In genomic region chr11:120339978-120340513, GRCm38 (mm10) we compare ENCODE assay signal across 12 mouse cellular contexts. TPM values are rescaled to one million over a fixed set of nuclear protein-coding genes. Genes with fewer than 3 reads are reported as not detected.
DNase-seq lines count a peak whose midpoint lies in the region; ATAC-seq and TF ChIP-seq lines count a peak whose summit lies in the region.
"Had no signal": no experiment of that assay in that cellular context is flagged by ENCODE, and none has a peak within 500 bp of the region (broad histone marks: within the 10 kb centered on the region; RNA-seq: fewer than 3 reads in every experiment).

No protein-coding gene starts in this region.

- no peaks in the 10 kb centered on the region; the same call in 1 of the 2 replicates for H3K9me3 ChIP-seq in midbrain, embryonic 10.5 days (replicated peaks)
- no peaks in the 10 kb centered on the region for H3K9me3 ChIP-seq in midbrain, embryonic 14.5 days (ENCODE audit: control insufficient read depth, low read length)
- no peaks in the 10 kb centered on the region for H3K9me3 ChIP-seq in intestine, postnatal 0 days (ENCODE audit: control insufficient read depth)
- H3K9me3 ChIP-seq in stomach, postnatal 0 days (ENCODE audit: control insufficient read depth, low read length), result no peaks in the 10 kb centered on the region
- H3K9me3 ChIP-seq: forebrain, embryonic 15.5 days had no signal

- no peak for TF ChIP-seq EP300 in stomach, postnatal 0 days (optimal IDR thresholded peaks at IDR 0.05)

- intact Hi-C loops in left cerebral cortex, postnatal 10 days (cut with DNase I), result no loop called here

- no peak overlapping the region for H3K4me2 ChIP-seq in midbrain, embryonic 14.5 days (ENCODE audit: low read length)
- H3K4me2 ChIP-seq in intestine, postnatal 0 days (replicated peaks; ENCODE audit: low read depth), result peak overlapping the region; percentile 52
- H3K4me2 ChIP-seq in stomach, postnatal 0 days (replicated peaks; ENCODE audit: low read depth), result no peak overlapping the region
- H3K4me2 ChIP-seq: forebrain, embryonic 15.5 days; neural tube, embryonic 13.5 days had no signal

- peaks cover under 1% of the 10 kb centered on the region; the same call in 1 of the 2 replicates for H3K4me1 ChIP-seq in midbrain, embryonic 10.5 days
- H3K4me1 ChIP-seq in midbrain, embryonic 14.5 days (ENCODE audit: control insufficient read depth, insufficient read depth, low read length), result peaks cover 2% of the 10 kb centered on the region; the same call in 1 of the 2 replicates
- no peaks in the 10 kb centered on the region for H3K4me1 ChIP-seq in intestine, postnatal 0 days (replicated peaks; ENCODE audit: control insufficient read depth, insufficient read depth, low read length)
- H3K4me1 ChIP-seq in stomach, postnatal 0 days (replicated peaks; ENCODE audit: control insufficient read depth, insufficient read depth), result no peaks in the 10 kb centered on the region; the same call in 1 of the 2 replicates

- no peak overlapping the region for H3K9ac ChIP-seq in midbrain, embryonic 14.5 days (replicated peaks; ENCODE audit: low read length)
- H3K9ac ChIP-seq in intestine, postnatal 0 days (ENCODE audit: low read depth, low read length), result no peak overlapping the region
- H3K9ac ChIP-seq in stomach, postnatal 0 days (ENCODE audit: low read length), result no peak overlapping the region
- H3K9ac ChIP-seq: forebrain, embryonic 15.5 days; neural tube, embryonic 13.5 days had no signal

- no peaks in the 10 kb centered on the region for H3K27me3 ChIP-seq in midbrain, embryonic 10.5 days (ENCODE audit: low read depth, poor library complexity, severe bottlenecking)
- no peaks in the 10 kb centered on the region for H3K27me3 ChIP-seq in midbrain, embryonic 14.5 days (ENCODE audit: control insufficient read depth, insufficient read depth, low read length)
- H3K27me3 ChIP-seq in intestine, postnatal 0 days (replicated peaks; ENCODE audit: control insufficient read depth, insufficient read depth, low read length), result no peaks in the 10 kb centered on the region
- H3K27me3 ChIP-seq in stomach, postnatal 0 days (ENCODE audit: control insufficient read depth, insufficient read depth, low read length), result no peaks in the 10 kb centered on the region
- H3K27me3 ChIP-seq: forebrain, embryonic 15.5 days; neural tube, embryonic 13.5 days had no signal

- H3K36me3 ChIP-seq in midbrain, embryonic 10.5 days, result peaks cover 5% of the 10 kb centered on the region
- peaks cover 14% of the 10 kb centered on the region for H3K36me3 ChIP-seq in midbrain, embryonic 14.5 days (ENCODE audit: control insufficient read depth, insufficient read depth, low read length)
- H3K36me3 ChIP-seq in intestine, postnatal 0 days (ENCODE audit: control insufficient read depth, insufficient read depth), result peaks cover 4% of the 10 kb centered on the region
- H3K36me3 ChIP-seq in stomach, postnatal 0 days (ENCODE audit: control insufficient read depth, insufficient read depth, low read length), result peaks cover 1% of the 10 kb centered on the region

- no peak for TF ChIP-seq CTCF in intestine, postnatal 0 days (IDR thresholded peaks at IDR 0.05; ENCODE audit: low read depth)
- TF ChIP-seq CTCF in stomach, postnatal 0 days (IDR thresholded peaks at IDR 0.05; ENCODE audit: low read depth), result no peak

- WGBS in midbrain, embryonic 10.5 days, result 93% methylated on average over 10 of the region's 10 CpGs
- 92% methylated on average over 10 of the region's 10 CpGs for WGBS in midbrain, embryonic 14.5 days
- WGBS in intestine, postnatal 0 days, result 40% methylated on average over 10 of the region's 10 CpGs
- WGBS in stomach, postnatal 0 days, result 60% methylated on average over 10 of the region's 10 CpGs

- H3K27ac ChIP-seq in midbrain, embryonic 10.5 days (replicated peaks), result no peak overlapping the region
- no peak overlapping the region for H3K27ac ChIP-seq in midbrain, embryonic 14.5 days (replicated peaks; ENCODE audit: low read depth, low read length)
- H3K27ac ChIP-seq in intestine, postnatal 0 days (ENCODE audit: low read depth, low read length), result peak overlapping the region; percentile 85
- peak overlapping the region; percentile 77 for H3K27ac ChIP-seq in stomach, postnatal 0 days (replicated peaks)
- H3K27ac ChIP-seq: forebrain, embryonic 15.5 days; neural tube, embryonic 13.5 days had no signal

- no peak overlapping the region for H3K4me3 ChIP-seq in midbrain, embryonic 10.5 days
- no peak overlapping the region for H3K4me3 ChIP-seq in midbrain, embryonic 14.5 days (replicated peaks; ENCODE audit: low read depth, low read length)
- H3K4me3 ChIP-seq in intestine, postnatal 0 days (ENCODE audit: low read depth, low read length), result peak overlapping the region; percentile 17; the same call in 1 of the 2 replicates
- H3K4me3 ChIP-seq in stomach, postnatal 0 days (ENCODE audit: low read depth, low read length), result no peak overlapping the region
- H3K4me3 ChIP-seq: forebrain, embryonic 15.5 days; neural tube, embryonic 13.5 days had no signal

- DNase-seq in midbrain, embryonic 10.5 days (ENCODE audit: low spot score), result peak; percentile 11
- DNase-seq in midbrain, embryonic 14.5 days, result no peak
- DNase-seq in liver, result peak; percentile 9
- DNase-seq in stomach, postnatal 0 days (ENCODE audit: low spot score), result peak; percentile 82
- no peak for DNase-seq in left cerebral cortex, postnatal 10 days (ENCODE audit: extremely low spot score in 1 of 2, low spot score in 2 of 2)
- no peak for DNase-seq in cerebellum, postnatal 36 days
- no peak for DNase-seq in lung, adult 18-20 months
- DNase-seq: lung, postnatal 14 days had no signal

- no peak for ATAC-seq in midbrain, embryonic 14.5 days (ENCODE audit: low FRiP score, low TSS enrichment)
- peak; percentile 86 for ATAC-seq in intestine, postnatal 0 days
- ATAC-seq in stomach, postnatal 0 days (ENCODE audit: low FRiP score, low TSS enrichment), result peak; percentile 83
- ATAC-seq: forebrain, embryonic 15.5 days had no signal

RNA-seq across cellular contexts. Expression of gene Actg1, which starts 8.3 kb away (rescaled TPM):
- 2,836 and 2,964 TPM in 2 replicates for polyA plus RNA-seq in midbrain, embryonic 10.5 days (2016; fragmentation: Nextera tagmentation; extraction: Ambion mirVana)
- polyA plus RNA-seq in midbrain, embryonic 14.5 days (2014; fragmentation: Nextera tagmentation; extraction: Ambion mirVana), result 4,502 and 4,930 TPM in 2 replicates
- polyA plus RNA-seq in intestine, postnatal 0 days (2015; fragmentation: Nextera tagmentation; extraction: Ambion mirVana), result 1,513 and 1,605 TPM in 2 replicates
- 2,268 and 2,377 TPM in 2 replicates for polyA plus RNA-seq in stomach, postnatal 0 days (2015; fragmentation: Nextera tagmentation; extraction: Ambion mirVana)
- 1,000 to 10,000 TPM; 2,375 to 2,523 TPM for total RNA-seq in left cerebral cortex, postnatal 10 days (2021)

RNA-seq across cellular contexts. Expression of gene Fscn2, which starts 21.3 kb away (rescaled TPM):
- 0.61 and 0.62 TPM in 2 replicates for polyA plus RNA-seq in midbrain, embryonic 10.5 days (2016; fragmentation: Nextera tagmentation; extraction: Ambion mirVana)
- polyA plus RNA-seq in midbrain, embryonic 14.5 days (2014; fragmentation: Nextera tagmentation; extraction: Ambion mirVana), result 1.7 and 2.5 TPM in 2 replicates
- polyA plus RNA-seq in intestine, postnatal 0 days (2015; fragmentation: Nextera tagmentation; extraction: Ambion mirVana), result 0.14 and 0.16 TPM in 2 replicates
- polyA plus RNA-seq in stomach, postnatal 0 days (2015; fragmentation: Nextera tagmentation; extraction: Ambion mirVana), result 0.41 and 0.47 TPM in 2 replicates
- not detected for total RNA-seq in left cerebral cortex, postnatal 10 days (2021)
- total RNA-seq: heart, postnatal 25 days had no signal

RNA-seq across cellular contexts. Expression of gene Faap100, which starts 38.5 kb away (rescaled TPM):
- polyA plus RNA-seq in midbrain, embryonic 10.5 days (2016; fragmentation: Nextera tagmentation; extraction: Ambion mirVana), result 34.5 and 41.8 TPM in 2 replicates
- polyA plus RNA-seq in midbrain, embryonic 14.5 days (2014; fragmentation: Nextera tagmentation; extraction: Ambion mirVana), result 95.9 and 114 TPM in 2 replicates
- polyA plus RNA-seq in intestine, postnatal 0 days (2015; fragmentation: Nextera tagmentation; extraction: Ambion mirVana), result 9.7 and 11.7 TPM in 2 replicates
- 14.3 and 15.3 TPM in 2 replicates for polyA plus RNA-seq in stomach, postnatal 0 days (2015; fragmentation: Nextera tagmentation; extraction: Ambion mirVana)
- 10 to 100 TPM; 59.2 to 64.4 TPM for total RNA-seq in left cerebral cortex, postnatal 10 days (2021)

Comparison
In these comparisons a context has a peak if more than half of its experiments do, and no peak if none do; other contexts are left out.
1. DNase-seq: peak in midbrain, embryonic 10.5 days (single experiment), liver (single experiment) and stomach, postnatal 0 days (single experiment); none in midbrain, embryonic 14.5 days (single experiment), left cerebral cortex, postnatal 10 days (0 of 2), cerebellum, postnatal 36 days (0 of 2) and lung, adult 18-20 months (0 of 2).
2. H3K27ac ChIP-seq: peak in intestine, postnatal 0 days (single experiment) and stomach, postnatal 0 days (single experiment); none in midbrain, embryonic 10.5 days (single experiment) and midbrain, embryonic 14.5 days (single experiment).